Mouse (Mus musculus) right cerebral cortex, adult 2 months (tissue): ENCODE measurements around the gene Eva1b.
"Not testable (repeated sequence)": the region's sequence is repeated elsewhere in the genome, so short reads cannot be mapped to it uniquely, and the experiment has no call there.

Source experiments
- DNase-seq, 2 experiments: peaks; one replicate each; pipeline ENCODE4 v3.0.0; 2021 to 2022; ENCODE audit warnings: low spot score in 2 of 2

Eva1b gene

DNA sequence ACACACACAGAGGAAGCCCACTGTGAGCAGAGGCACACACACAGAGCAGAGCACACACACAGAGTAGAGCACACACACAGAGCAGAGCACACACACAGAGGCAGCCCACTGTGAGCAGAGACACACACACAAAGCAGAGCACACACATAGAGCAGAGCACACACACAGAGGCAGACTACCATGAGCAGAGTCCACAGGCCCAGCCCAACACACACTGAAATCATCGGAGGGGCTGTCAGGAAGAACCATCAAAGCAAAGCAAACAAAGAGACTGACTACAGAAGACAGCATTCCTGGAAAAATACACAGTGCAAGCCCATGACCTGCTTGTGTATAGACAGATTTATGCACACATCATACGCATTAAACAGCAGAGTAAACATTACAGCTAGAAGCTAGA lies 8.3 kb downstream of the Eva1b start:
- DNase-seq, result no peak

DNA sequence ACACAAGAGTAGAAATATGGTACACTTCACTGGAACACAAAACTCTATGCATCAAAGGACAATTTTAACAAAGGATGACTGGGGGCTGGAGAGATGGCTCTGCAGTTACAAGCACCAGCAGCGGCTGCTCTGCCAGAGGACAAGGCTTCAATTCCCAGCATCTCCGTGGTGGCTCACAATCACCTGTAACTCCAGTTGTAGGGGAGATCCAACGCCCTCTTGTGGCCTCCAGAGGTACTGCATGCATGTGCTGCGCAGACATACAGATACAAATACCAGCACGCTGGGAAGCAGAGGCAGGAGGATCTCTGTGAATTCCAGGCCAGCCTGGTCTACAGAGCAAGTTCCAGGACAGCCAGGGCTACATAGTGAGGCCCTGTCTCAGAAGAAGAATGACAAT lies 9.1 kb downstream of the Eva1b start:
- DNase-seq, result no peak

DNA sequence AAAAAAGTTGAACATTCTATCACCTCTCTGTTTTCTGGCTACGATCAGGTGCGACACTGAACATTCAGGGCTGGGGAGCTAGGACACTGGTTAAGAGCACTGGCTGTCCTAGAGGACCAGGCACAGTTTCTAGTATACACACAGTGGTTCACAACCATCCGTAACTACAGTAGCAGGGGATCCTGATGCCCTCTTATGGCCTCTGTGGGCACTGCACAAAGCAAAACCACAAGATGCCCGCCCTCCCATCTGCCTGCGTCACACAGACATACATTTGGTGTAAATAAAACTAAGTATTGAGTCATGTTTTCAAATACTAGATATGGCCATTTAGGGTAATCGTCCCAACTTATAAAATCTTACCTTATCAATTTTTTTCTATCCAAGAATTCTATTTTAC lies 10.0 kb downstream of the Eva1b start:
- DNase-seq, result no peak

DNA sequence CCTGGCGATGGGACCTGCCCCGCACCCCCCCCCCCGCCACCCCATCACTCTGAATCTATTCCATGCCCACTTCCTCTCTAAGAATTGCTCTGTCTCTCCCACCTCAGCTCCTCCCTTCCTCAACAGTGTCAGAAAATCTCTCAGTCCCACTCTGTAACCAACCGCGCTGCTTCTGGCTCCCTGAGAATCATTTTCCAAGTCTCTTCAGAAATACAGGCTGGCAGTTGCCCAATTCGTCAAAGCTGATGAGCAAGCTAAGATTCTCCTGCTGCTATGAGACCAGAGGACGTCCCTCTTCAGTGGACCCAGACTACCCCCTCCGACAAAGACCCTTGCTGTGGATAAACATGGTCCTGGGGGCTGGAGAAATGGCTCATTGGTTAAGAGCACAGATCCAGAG lies 11.9 kb downstream of the Eva1b start:
- DNase-seq, result peak; percentile 32 to 44

DNA sequence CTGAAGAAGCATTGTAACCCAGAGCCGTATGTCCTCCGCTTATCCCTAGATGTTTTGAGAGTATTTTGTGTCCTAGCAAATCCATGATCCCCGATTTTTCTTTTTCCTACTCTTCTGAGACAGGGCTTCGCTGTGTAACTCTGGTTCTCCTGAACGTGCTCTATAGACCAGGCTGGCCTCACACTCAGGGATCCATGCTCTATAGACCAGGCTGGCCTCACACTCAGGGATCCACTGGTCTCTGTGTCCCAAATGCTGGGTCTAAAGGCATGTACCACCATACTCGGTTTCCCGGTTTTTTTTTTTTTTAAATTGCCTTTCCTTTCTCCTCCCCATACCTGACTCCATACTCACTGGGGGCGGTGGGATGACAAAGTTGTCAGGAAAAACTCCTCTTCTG lies 13.4 kb downstream of the Eva1b start:
- DNase-seq, result no peak

DNA sequence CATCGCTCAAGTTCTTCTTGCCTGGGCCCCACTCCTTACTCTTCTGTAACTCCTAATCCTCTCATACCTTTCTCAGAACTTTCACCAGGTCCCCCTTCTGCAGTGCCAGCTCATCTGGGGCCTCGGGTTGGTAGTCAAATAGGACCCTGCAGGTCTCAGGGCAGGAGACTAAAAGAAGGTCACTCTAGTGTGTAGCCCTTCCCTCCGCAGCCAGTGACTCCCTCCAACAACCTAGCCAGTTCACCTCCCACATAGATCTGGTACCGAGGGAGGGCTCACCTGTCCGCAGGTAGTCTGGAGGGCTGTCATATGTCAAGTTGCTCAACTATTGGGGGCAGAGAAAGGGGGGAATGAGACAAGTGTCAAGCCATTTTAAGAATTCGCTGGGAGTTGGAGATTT lies 13.9 kb downstream of the Eva1b start:
- no peak for DNase-seq

DNA sequence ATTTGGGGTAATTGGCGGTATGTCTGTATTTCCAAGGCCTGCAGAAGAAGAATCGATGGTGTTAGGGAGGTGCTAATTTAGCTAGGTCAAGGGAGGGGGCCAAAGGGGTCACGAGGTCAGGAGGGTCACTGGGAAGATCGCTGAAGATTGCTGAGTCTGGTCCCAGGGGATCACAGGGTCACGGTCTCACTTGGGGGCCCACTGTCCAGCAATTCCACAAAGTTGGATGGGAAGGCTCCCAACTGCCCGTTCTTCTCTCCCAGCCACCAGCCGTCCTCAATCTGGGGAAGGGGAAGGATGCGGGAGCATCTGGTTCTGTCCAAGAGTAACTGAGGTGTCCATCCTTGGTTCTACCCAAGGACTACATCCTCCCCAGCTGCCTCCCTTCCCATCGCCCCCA lies 14.4 kb downstream of the Eva1b start:
- DNase-seq, result no peak

DNA sequence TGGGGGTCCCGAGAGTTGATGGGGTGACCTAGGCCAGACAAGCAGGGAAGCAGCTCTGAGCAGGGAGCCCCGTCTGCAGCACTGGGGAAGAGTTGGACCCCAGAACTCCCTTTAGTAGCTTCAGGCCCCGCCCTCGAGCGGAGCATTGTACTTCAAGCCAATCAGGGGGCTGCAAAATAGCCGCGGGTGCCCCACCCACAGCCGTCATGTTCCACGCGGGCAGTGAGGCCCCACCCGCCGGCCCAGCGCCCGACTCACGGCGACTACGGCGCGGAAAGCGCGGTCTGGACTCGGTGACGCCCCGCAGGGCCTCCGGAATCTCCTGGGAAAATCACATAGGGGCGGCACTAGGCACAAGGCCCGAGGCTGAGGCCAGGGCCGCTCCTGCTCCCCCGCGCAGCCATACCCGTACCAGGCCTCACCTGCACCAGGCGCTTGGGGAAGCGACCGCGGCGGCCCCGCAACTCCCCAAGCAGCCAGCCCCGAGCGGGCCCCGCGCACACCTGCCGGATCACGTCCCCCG lies 15.1 kb downstream of the Eva1b start:
- DNase-seq, result peak; percentile 78 to 83

DNA sequence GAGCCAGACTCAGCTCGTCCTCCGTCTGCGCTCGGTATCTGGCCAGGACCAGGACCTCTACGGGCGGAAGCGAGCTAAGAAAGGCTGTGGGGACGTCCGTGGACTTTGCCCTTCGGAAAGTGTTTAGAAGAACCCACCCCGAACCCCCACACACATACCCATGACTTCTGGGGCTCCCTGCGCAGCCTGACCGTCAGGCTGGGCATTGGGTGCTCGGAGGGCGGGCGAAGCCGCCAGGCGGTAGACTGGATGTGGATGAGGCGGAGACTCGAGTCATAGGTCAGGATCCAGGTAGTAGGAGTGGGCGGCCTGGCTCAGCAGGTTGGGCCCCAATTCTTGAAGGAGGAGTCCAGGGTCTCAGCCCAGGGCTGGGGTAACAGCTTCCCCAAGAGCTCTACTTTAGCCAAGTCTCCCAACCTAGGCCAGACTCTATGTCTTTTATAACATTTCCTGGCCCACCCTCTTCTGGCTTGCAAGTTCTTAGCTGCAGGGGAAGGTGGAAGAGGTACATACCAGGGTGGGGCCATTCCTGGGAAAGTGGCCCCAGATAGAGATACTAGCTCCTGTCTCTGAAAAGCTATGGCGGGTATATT lies 15.6 kb downstream of the Eva1b start, which contains the start of gene Sh3d21:
Gene Sh3d21 (minus strand): TSS at position 425 of the 593 bp plus-strand sequence.
- DNase-seq, result no peak

DNA sequence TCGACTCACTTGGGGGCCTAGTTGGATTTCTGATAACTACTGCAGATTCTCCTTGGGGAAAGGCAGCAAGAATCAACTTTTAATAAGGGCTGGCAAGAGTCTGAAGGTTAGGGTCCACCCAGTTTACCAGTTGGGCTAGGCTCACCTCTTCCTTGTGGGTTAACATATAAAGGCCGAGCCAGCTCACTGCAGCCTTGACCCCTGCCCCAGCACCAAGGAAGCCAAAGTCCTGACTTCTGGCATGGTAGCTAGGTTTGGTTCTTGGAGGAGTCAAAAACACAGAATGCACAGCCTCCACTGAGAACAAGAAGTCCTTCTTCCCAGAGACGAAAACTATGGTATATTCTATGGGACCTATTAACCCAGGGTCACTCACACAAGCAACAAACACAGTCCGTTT lies 16.1 kb downstream of the Eva1b start:
- no peak for DNase-seq

DNA sequence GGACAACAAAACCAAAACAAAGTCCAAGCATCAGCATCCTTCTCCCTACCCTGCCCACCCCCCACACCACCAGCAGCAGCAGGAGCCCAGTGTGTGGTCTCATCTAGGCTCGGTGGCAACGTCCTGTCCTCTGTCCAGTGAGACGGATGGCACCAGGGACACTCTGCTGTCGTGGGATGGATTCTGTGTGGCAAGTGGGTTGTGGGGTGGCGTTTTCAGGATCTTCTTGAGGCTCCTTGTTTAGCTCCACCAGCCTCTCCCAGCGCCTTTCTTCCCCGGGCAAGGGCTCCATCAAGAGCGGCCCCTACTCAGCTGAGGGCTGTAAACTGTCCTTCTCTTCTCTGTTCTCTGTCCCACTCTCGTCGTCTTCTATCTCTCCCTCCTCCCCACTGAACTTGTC lies 17.5 kb downstream of the Eva1b start:
- DNase-seq, result not testable (repeated sequence)

DNA sequence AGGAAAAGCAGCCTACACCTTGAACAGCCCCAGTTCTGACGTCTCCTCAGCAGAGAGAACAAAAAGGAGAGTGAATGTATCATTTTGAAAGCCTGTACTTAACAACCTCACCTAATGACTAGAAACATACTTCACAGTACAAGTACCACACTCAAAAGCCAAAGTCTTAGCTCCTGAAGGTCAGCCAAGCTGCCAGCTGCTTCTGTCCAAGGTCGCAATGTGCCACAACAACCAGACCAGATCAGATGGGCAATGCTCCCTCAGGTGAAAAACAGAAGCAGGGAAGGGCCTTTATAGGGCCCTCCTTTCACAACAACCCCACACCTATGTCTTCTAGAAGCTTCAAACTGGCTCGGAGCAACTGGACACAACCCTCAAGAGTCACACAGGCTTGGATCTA lies 18.5 kb downstream of the Eva1b start:
- no peak for DNase-seq

DNA sequence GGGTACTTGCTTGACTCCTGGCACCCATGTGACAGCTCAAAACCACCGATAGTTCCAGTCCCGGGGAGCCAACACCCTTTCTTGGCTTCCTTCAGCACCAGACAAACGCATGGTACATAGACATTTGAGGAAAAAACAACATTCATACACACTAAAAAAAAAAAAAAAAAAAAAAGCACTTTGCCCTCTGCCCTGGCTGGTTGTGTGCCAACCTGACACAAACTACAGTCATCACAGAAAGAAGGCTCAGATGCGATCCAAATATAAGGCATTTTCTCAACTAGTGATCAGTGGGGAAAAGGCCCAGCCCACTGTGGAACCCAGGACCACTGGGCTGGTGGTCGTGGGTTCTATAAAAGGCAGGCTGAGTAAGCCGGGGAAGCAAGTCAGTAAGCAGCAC lies 21.3 kb downstream of the Eva1b start:
- no peak for DNase-seq

DNA sequence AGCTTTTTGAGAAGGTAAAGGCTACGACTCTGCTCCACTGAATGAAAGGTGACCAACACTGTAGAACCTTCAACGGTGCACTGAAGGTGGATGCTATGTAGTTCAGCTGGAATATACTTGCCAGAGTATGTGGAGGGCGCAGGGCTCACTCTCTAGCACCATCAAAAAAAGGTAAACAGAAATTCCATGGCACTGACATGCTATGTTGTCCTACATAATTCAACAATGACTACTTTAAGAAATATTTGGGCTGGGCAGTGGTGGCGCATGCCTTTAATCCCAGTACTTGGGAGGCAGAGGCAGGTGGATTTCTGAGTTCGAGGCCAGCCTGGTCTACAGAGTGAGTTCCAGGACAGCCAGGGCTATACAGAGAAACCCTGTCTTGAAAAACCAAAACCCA lies 23.2 kb downstream of the Eva1b start:
- not testable (repeated sequence) for DNase-seq

DNA sequence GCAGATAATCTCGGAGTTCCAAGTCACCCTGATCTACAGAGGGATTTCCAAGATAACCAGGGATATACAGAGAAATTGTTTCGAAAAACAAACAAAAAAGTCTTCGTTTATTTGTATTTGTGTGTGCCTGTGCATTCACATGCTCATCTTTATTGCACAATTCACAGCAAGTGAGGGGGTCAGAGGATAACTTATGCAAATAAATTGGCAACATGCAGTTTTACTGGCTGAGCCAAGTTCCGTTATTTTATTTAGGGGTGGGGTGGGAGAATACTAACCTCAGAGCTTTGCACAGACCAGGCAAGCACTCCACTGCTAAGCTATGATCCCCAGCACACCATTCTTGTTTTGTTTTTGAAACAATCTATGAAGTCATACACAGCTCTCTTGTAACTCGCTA lies 26.3 kb downstream of the Eva1b start:
- DNase-seq, result no peak

DNA sequence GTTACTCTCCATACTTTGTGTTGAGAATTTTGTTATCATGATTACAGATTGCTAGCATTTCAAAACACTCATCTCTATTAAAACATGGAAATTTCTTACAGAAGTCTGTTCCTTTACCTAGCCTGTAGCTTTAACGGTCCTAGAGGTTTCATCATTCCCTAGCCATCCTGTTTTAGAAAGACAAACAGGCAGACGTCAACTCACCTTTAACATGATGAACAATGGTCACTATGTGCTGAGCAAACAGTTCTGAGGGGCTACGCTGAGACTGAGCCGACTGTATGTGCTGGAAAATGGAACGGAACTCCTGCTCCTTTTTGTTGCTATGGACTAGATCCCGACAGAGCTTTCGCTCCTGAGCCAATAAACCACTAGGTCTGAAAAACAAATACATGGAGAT lies 28.4 kb downstream of the Eva1b start:
- DNase-seq, result not testable (repeated sequence)

DNA sequence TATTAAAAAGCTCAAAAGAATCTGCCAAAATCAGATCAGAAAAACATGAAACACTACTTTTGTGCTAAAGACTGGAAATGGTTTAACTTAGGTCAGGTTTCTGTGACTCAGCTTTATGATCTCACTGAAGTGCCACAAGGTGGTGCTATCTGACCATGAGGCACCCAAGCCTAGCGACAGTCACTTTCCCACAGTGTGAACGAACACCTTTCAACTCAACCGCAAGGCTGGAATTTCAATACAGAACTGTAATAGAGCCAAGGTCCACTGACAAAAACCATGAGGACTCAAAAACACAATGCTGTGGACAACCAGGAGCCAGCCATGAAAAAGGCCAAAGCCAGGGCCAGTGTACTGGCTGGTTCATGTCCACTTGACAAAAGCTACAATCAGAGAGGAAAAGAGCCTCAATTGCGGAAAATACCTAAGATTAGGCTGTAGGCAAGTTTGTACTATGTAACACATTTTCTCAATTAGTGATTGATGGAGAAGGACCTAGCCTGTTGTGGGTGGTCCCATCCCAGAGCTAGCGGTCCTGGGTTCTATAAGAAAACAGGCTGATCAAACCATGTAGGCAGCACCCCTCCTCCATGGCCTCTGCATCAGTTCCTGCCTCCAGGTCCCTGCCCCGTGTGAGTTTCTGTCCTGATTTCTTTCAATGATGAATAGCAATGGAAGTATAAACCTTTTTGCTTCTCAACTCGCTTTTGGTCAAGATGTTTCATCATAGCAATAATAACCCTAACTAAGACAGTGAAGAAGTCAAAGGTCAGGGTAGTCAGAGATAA lies 33.8 kb downstream of the Eva1b start:
- peak; percentile 47 to 49 for DNase-seq

DNA sequence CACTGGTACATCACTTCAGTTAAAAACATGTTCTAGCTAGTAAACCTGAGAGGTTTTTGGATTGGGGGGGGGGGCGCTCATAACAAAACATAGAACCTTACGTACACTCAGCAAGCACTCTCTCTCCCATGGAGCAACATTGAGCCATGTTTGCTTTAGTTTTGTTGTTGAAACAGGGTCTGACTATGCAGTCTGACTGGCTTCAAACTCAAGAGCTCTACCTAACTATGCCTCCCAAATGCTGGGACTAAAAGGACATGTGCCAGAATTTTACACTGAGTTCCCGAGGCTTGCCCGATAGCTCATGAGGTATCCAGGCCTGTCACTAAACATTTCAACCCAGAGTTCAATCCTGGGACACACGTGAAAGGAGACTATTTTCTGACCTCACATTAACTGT lies 35.5 kb downstream of the Eva1b start:
- DNase-seq, result no peak

DNA sequence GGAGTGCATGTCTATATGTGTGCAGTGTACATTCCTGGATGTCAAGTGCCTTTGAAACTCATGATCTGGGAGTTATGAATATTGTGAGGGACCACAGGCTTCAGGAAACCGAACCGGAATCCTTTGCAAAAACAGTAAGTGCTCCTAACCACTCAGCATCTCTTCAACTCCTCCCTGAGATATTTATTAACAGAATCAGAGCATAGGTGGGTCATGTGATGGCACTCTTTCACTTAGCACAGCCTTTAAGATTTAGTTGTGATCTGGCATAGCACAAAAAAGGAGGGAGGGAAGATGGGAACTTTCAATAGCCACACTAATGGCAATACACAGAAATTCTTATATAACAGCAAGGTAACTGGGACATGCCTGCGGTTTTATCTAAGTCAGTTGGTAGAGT lies 39.6 kb downstream of the Eva1b start:
- no peak for DNase-seq

DNA sequence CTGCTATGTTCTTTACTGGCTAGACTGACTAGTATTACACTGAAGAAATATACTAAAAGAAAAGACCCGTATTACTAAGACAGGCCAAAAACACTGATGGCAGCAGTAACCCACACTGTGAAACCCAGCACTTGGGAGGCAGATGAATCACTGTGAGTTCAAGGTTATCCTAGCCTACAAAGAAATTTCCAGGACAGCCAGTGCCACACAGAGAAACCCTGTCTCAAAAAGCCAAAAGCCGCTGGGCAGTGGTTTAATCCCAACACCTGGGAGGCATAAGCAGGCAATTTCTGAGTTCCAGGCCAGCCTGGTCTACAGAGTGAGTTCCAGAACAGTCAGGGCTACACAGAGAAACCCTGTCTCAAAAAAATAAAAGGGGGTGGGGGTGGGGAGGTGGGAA lies 43.1 kb downstream of the Eva1b start:
- no peak for DNase-seq

DNA sequence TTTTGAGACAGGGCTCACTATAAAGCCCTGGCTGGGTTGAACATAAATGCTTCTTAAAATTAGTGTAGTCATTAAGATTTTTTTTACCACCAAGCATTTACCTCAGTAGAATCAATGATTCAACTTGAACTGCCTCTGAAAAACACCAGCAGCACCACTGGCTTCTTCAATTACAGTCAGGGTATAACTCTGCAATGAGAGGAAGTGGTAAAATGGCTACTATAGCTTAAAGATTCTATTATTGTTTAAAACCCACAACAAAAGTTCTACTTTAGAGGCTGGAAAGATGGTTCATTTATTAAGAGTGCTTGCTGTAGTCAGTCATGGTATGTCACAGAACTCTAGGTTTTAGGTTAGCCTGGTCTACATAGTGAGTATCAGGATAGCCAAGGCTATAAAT lies 46.7 kb downstream of the Eva1b start:
- no peak for DNase-seq

DNA sequence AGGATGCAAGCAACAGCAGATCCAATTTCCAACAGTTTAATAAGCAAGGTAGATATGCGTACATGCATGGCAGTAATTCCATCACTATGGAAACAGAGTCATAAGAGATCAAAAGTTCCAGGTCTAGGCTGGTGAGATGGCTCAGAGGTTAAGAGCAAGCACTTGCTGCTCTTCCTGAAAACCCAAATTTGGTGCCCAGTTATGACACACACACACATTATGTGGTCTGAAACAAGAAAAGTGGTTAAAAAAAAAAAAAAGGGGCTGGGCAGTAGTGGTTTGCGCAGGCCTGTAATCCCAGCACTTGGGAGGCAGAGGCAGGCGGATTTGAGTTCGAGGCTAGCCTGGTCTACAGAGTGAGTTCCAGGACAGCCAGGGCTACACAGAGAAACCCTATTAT lies 47.4 kb downstream of the Eva1b start:
- DNase-seq, result no peak

DNA sequence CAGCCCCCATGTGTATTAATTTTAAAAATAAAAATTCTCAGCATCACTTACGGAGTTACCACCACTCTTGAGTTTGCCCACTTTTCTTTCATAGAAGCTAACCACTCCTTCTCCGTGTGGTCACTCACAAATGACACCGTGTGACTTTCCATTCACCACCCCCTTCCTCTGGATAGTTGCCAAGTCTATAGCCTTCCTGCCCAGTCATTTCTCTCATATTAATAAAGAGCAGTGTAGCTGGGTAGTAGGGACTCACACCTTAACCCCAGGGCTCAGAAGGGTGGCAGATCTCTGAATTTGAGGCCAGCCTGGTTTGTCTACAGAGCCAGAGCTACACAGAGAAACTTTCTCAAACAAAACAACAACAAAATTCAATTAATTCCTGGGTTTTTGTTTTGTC lies 49.9 kb downstream of the Eva1b start:
- no peak for DNase-seq
